Mouse (Mus musculus) liver, embryonic 15.5 days (tissue): ENCODE results near the gene Apoe. TPM values are rescaled to one million over a fixed set of nuclear protein-coding genes. Genes with fewer than 3 reads are reported as not detected.

ENCODE experiments used
- ATAC-seq: fragments of 200-750 bp; cut with Nextera tagmentation; 2 replicates; pipeline ENCODE4 v1.8.0; 2017; ENCODE audit warnings: moderate number of reproducible peaks, mild to moderate bottlenecking, moderate library complexity; ENCODE audit not compliant: insufficient read depth
- H3K27ac ChIP-seq: fragments of 300-500 bp; sonication (generic); replicated peaks from 2 replicates; pipeline ENCODE4 v1.5.1; 2015; ENCODE audit warnings: mild to moderate bottlenecking, inconsistent platforms
- H3K27me3 ChIP-seq: fragments of 300-500 bp; sonication (generic); 2 replicates; pipeline ENCODE4 v1.6.1; 2015; ENCODE audit warnings: mild to moderate bottlenecking, inconsistent platforms
- H3K36me3 ChIP-seq: fragments of 300-500 bp; sonication (generic); replicated peaks from 2 replicates; pipeline ENCODE4 v1.6.1; 2015; ENCODE audit warnings: moderate library complexity, mild to moderate bottlenecking, inconsistent platforms
- H3K4me1 ChIP-seq: fragments of 300-500 bp; sonication (generic); replicated peaks from 2 replicates; pipeline ENCODE4 v1.6.1; 2015; ENCODE audit warnings: inconsistent platforms
- H3K4me2 ChIP-seq: fragments of 300-500 bp; sonication (generic); 2 replicates; pipeline ENCODE4 v1.6.1; 2015; ENCODE audit warnings: moderate library complexity, mild to moderate bottlenecking, inconsistent platforms
- H3K4me3 ChIP-seq: fragments of 300-500 bp; sonication (generic); replicated peaks from 2 replicates; pipeline ENCODE4 v1.5.1; 2015; ENCODE audit warnings: mild to moderate bottlenecking, inconsistent platforms
- H3K9ac ChIP-seq: fragments of 300-500 bp; sonication (generic); 2 replicates; pipeline ENCODE4 v1.6.1; 2015; ENCODE audit warnings: moderate library complexity, mild to moderate bottlenecking, inconsistent platforms
- H3K9me3 ChIP-seq: fragments of 300-500 bp; sonication (generic); replicated peaks from 2 replicates; pipeline ENCODE4 v1.6.1; 2016; ENCODE audit warnings: inconsistent platforms
- WGBS: fragments of 180-500 bp; shearing (Covaris S2); methylation state at CpG from one replicate; pipeline ENCODE4 v1.1.7; 2015; ENCODE audit warnings: mixed read lengths; ENCODE audit not compliant: insufficient replicate concordance; 5-methylcytosine and 5-hydroxymethylcytosine counted together
- polyA plus RNA-seq: library from polyadenylated mRNA; unstranded; fragments of >200 nt; fragmentation: Nextera tagmentation; extraction: Ambion mirVana; gene quantifications from 2 replicates; pipeline ENCODE4 v1.2.1, GENCODE M21; 2015

The Apoe gene
- polyA plus RNA-seq, 1 experiment from 2014 or later, result 2,704 TPM

DNA sequence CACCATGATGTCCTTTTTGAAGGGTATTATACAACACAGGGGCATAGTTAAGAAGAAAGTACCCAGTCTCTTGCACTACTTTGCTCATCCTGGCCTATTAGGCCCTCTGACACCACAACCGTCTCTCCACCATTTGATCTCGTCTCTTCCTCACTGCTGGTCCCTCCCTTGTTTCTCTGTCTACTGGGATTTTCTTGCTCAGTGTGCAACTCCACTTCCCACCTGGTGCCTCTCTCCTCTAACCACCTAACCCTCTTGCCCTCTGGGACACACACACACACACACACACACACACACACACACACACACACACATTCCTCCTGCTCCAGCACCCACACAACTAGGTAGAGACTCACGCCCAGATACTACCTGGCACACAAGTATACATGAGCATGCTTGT is 20.1 kb downstream of the Apoe start:
- no peaks in the 10 kb centered on the region for H3K36me3 ChIP-seq
- no peak for ATAC-seq
- H3K4me3 ChIP-seq, result no peak overlapping the region
- no peak overlapping the region for H3K9ac ChIP-seq
- 65% methylated on average over 3 of the region's 3 CpGs for WGBS
- H3K4me2 ChIP-seq, result peak overlapping the region; percentile 32
- no peaks in the 10 kb centered on the region for H3K9me3 ChIP-seq
- peaks cover 32% of the 10 kb centered on the region for H3K4me1 ChIP-seq
- no peaks in the 10 kb centered on the region for H3K27me3 ChIP-seq
- no peak overlapping the region for H3K27ac ChIP-seq

DNA sequence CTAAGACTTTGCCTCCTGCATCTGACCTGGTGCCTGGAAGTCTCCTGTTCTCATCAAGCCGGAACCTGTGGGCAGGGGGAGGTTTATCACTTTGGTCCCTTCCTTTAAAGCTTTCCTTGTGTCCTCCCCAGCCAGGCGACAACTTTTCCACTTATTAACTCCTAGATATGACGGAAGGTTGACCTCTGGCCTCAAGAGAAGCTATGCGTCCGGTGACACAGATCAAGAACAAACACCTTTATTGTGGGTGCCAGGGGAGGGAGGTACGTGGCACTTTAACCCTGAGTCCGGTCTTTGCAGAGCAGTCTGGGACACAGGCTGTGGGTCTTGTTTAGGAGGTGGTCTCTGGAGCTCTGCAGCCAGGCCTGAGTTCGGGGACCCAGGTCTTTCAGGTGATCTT is 21.1 kb downstream of the Apoe start, which contains the start of gene Apoc2:
TSS of gene Apoc2 (minus strand) at position 70 of the 400 bp plus-strand sequence.
- Histone ChIP-seq H3K27me3 (no peaks in the 10 kb centered on the region), H3K27ac (peak within 1 kb of the TSS; percentile 58), H3K4me3 (no peak within 1 kb of the TSS), H3K9ac (no peak within 1 kb of the TSS; the same call in 1 of the 2 replicates), H3K9me3 (no peaks in the 10 kb centered on the region), H3K4me2 (peak within 1 kb of the TSS; percentile 32), H3K4me1 (peaks cover 26% of the 10 kb centered on the region), H3K36me3 (no peaks in the 10 kb centered on the region)
- 57% methylated on average over 8 of the region's 8 CpGs for WGBS
- no peak for ATAC-seq

DNA sequence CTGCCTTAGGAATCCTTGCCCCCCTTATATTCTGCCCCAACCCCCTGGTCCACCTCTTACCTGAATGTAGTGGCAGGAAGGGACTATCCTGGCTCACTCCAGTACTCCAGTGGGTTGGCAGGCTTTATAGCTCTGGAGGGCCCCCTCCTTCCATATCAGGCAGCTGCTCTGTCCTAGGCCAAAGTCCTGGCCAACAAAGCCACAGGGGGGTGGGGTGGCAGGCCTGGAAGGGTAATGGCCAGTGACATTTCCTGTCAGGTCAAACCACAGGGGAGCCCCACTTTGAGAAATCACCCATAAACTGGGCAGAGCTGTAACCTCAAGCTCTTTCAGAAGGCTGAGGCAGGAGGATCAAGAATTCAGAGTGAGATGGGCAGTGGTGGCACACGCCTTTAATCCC is 22.3 kb downstream of the Apoe start:
- H3K36me3 ChIP-seq, result no peaks in the 10 kb centered on the region
- H3K4me1 ChIP-seq, result peaks cover 18% of the 10 kb centered on the region
- H3K4me2 ChIP-seq, result peak overlapping the region; percentile 29
- H3K27ac ChIP-seq, result peak overlapping the region; percentile 55
- no peak overlapping the region for H3K9ac ChIP-seq
- no peaks in the 10 kb centered on the region for H3K9me3 ChIP-seq
- WGBS, result 63% methylated on average over 1 of the region's 1 CpGs
- ATAC-seq, result peak; percentile 58
- no peaks in the 10 kb centered on the region for H3K27me3 ChIP-seq
- no peak overlapping the region; the same call in 1 of the 2 replicates for H3K4me3 ChIP-seq

DNA sequence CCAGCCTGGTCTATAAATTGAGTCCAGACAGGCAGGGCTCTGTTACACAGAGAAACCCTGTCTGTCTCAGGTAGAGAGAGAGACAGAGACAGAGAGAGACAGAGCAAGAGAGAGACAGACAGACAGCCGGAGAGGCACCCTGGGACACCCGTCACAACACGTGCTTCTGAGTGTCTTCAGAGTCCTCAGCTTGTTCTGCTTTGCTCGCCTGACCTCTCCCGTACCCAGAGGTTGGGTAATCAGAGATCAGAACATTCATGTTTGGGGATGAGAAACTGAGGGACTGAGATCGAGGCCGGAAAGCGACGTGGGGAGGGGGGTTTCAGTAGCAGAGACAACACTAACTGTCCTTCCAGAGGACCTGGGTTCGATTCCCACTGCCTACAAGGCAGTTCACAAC is 23.2 kb downstream of the Apoe start:
- H3K4me2 ChIP-seq, result peak overlapping the region; percentile 29
- H3K4me1 ChIP-seq, result peaks cover 11% of the 10 kb centered on the region; the same call in 1 of the 2 replicates
- no peaks in the 10 kb centered on the region for H3K9me3 ChIP-seq
- H3K36me3 ChIP-seq, result no peaks in the 10 kb centered on the region
- WGBS, result 54% methylated on average over 10 of the region's 10 CpGs
- no peak overlapping the region for H3K9ac ChIP-seq
- peak overlapping the region; percentile 25 for H3K4me3 ChIP-seq
- no peaks in the 10 kb centered on the region for H3K27me3 ChIP-seq
- H3K27ac ChIP-seq, result peak overlapping the region; percentile 55
- peak; percentile 17; the same call in 1 of the 2 replicates for ATAC-seq

DNA sequence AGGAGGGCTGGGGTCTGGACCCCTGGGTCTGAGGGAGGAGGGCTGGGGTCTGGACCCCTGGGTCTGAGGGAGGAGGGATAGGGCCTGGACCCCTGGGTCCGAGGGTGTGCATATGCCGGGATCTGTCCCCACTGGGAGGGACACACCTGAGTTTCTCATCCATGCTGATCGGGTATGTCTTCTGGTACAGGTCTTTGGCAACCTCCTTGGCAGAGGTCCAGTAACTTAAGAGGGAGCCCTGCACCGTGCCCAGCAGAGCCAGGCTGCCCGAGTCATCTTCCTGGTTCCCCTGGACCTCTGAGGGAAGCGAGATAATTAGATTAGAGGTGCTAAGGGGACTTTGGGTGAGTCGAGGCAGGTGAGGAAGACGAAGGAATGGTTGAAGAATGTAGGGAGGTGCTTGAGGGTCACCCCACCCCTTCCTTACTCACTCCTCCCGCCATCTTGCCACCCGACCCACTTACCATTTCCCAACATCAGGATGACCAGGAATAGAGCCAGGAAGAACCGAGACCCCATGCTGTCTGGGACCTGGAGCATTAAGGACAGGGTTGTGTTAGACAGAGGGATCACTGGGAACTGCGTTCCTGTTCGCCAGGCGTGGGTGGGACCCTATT is 25.8 kb downstream of the Apoe start:
- H3K4me2 ChIP-seq, result peak overlapping the region; percentile 7; the same call in 1 of the 2 replicates
- no peaks in the 10 kb centered on the region for H3K36me3 ChIP-seq
- H3K9ac ChIP-seq, result no peak overlapping the region
- 49% methylated on average over 14 of the region's 14 CpGs for WGBS
- no peak overlapping the region for H3K27ac ChIP-seq
- H3K27me3 ChIP-seq, result no peaks in the 10 kb centered on the region
- H3K4me3 ChIP-seq, result no peak overlapping the region
- H3K9me3 ChIP-seq, result no peaks in the 10 kb centered on the region
- no peak for ATAC-seq
- peaks cover 22% of the 10 kb centered on the region for H3K4me1 ChIP-seq

DNA sequence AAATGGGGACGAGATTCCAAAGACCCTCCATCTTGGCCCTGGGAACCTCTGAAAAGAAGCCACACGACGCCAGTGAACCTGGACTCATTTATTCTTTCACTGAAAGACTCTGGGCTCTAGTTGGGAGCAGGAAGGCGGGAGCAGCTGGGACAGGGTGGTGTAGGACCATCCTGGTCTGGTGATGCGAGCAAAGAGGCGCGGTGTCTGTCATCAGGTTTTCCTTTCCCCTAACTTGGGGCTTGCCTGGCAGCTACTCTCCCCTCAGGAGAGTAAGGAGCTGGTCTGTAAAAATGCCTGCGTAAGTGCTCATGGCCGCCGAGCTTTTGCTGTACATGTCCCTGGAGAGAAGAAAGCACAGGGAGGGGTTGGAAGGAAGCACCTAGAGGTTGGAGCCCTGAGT is 27.5 kb downstream of the Apoe start:
- ATAC-seq, result no peak
- no peak overlapping the region for H3K9ac ChIP-seq
- H3K4me1 ChIP-seq, result peaks cover 18% of the 10 kb centered on the region
- no peak overlapping the region for H3K27ac ChIP-seq
- 66% methylated on average over 10 of the region's 10 CpGs for WGBS
- no peak overlapping the region for H3K4me3 ChIP-seq
- H3K9me3 ChIP-seq, result no peaks in the 10 kb centered on the region
- H3K27me3 ChIP-seq, result no peaks in the 10 kb centered on the region
- no peaks in the 10 kb centered on the region for H3K36me3 ChIP-seq
- H3K4me2 ChIP-seq, result no peak overlapping the region

DNA sequence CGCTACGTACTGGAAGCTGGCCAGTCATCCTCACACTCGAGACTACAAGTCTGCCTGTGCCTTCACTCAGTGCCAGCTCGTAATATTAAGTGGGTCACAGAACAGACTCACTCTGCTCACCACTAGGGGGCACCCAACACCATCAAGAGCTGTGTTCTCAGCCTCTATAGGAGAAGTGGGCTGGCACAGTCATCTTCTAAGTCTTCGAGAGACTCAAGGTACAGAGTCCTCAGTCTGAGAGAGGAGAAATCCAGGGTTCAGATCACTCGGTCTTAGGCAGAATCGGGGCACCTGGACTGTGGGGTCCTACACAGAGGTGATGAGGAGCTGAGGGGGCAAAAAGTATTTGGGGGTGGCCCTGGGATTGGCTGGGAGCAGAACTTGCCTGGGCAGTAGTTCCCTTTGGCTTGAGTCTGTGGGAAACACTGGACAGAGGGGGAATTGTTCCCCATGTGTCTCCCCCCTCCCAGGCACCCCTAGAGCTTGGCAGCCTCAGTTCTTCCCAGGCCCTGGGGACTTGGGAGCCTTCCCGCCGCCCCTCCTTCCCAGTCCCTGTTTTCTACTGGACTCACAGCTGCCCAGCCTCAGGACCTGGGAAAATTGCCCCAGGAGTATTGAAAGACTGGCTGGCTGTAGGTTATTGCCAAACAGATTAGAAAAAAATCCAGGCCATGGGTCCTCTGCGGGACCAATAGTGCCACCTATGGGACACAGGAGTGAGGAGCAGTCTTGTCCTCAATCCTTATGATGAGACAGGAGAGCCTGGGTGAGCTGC is 29.9 kb downstream of the Apoe start:
- H3K9me3 ChIP-seq, result no peaks in the 10 kb centered on the region
- WGBS, result 7% methylated on average over 10 of the region's 10 CpGs
- H3K9ac ChIP-seq, result peak overlapping the region; percentile 4; the same call in 1 of the 2 replicates
- peak overlapping the region; percentile 81 for H3K27ac ChIP-seq
- no peaks in the 10 kb centered on the region for H3K27me3 ChIP-seq
- H3K36me3 ChIP-seq, result no peaks in the 10 kb centered on the region
- H3K4me3 ChIP-seq, result 0 out of 2 replicates have a peak overlapping the region, but pooled peaks have one; percentile 7
- H3K4me2 ChIP-seq, result peak overlapping the region; percentile 46
- peaks cover 28% of the 10 kb centered on the region for H3K4me1 ChIP-seq
- peak; percentile 33 for ATAC-seq

- 62% methylated on average over 2 of the region's 2 CpGs for WGBS
- Histone ChIP-seq H3K4me1 (peaks cover 44% of the 10 kb centered on the region), H3K27me3 (no peaks in the 10 kb centered on the region), H3K9me3 (no peaks in the 10 kb centered on the region), H3K27ac (no peak overlapping the region; the same call in 1 of the 2 replicates), H3K4me3 (no peak overlapping the region), H3K36me3 (peaks cover 4% of the 10 kb centered on the region; the same call in 1 of the 2 replicates), H3K4me2 (no peak overlapping the region), H3K9ac (no peak overlapping the region)
- ATAC-seq, result no peak
Observed at GRCm38 (mm10) chr7:19667434-19667833, 31.6 kb downstream of the Apoe start.

GRCm38 (mm10) chr7:19666750-19667149 is 32.2 kb downstream of the Apoe start:
- H3K4me1 ChIP-seq, result peaks cover 47% of the 10 kb centered on the region
- no peak overlapping the region for H3K27ac ChIP-seq
- peaks cover 10% of the 10 kb centered on the region for H3K36me3 ChIP-seq
- ATAC-seq, result no peak
- no peaks in the 10 kb centered on the region for H3K27me3 ChIP-seq
- no peak overlapping the region for H3K4me3 ChIP-seq
- H3K9ac ChIP-seq, result no peak overlapping the region
- no peak overlapping the region for H3K4me2 ChIP-seq
- H3K9me3 ChIP-seq, result no peaks in the 10 kb centered on the region
- WGBS, result 61% methylated on average over 3 of the region's 3 CpGs

- WGBS, result under 1% methylated on average over 63 of the region's 63 CpGs
- Histone ChIP-seq H3K4me1 (peaks cover 47% of the 10 kb centered on the region), H3K27me3 (no peaks in the 10 kb centered on the region), H3K9me3 (no peaks in the 10 kb centered on the region), H3K27ac (peak within 1 kb of the TSS; percentile 94), H3K9ac (peak within 1 kb of the TSS; percentile 89), H3K4me3 (peak within 1 kb of the TSS; percentile 83), H3K4me2 (peak within 1 kb of the TSS; percentile 83), H3K36me3 (peaks cover 13% of the 10 kb centered on the region)
- peak; percentile 83 for ATAC-seq
Observed at GRCm38 (mm10) chr7:19664955-19665841, 33.8 kb downstream of the Apoe start, which contains the start of gene Clptm1. Gene Clptm1, minus strand, starts transcription at chr7:19665033.
